Mouse (Mus musculus) kidney, adult 2 months (tissue): ENCODE data around the gene Tmsb10.

Source experiments
- CTCF ChIP-seq: fragments of 200-500 bp; conservative IDR thresholded peaks from 2 replicates; pipeline ENCODE4 v1.5.1; 2011; ENCODE audit warnings: low read depth, mild to moderate bottlenecking, control low read depth, low read length, moderate library complexity, mixed read lengths; ENCODE audit not compliant: insufficient read depth, insufficient read length
- POLR2A ChIP-seq: fragments of 200-500 bp; IDR thresholded peaks from one replicate; pipeline ENCODE4 v1.6.1; 2011; ENCODE audit warnings: low read depth, low read length, control low read depth

GRCm38 (mm10) chr6:72954786-72955185 lies 3.8 kb downstream of the Tmsb10 start:
- TF ChIP-seq CTCF (no peak), POLR2A (no peak)
